Mouse (Mus musculus) limb, embryonic 11.5 days (tissue): Measurements from ENCODE around the gene Dop1b. TPM values are rescaled to one million over a fixed set of nuclear protein-coding genes. Genes with fewer than 3 reads are reported as not detected.
A peak's percentile ranks its signal among the peaks of the same experiment; 100 is the strongest.

ENCODE experiments used
- ATAC-seq: fragments of 200-750 bp; cut with Nextera tagmentation; 2 replicates; pipeline ENCODE4 v1.8.0; 2017; ENCODE audit warnings: low read depth; ENCODE audit not compliant: insufficient number of reproducible peaks, low FRiP score, low TSS enrichment
- DNase-seq: peaks from one replicate; pipeline ENCODE4 v3.0.0-alpha.2; 2015; ENCODE audit warnings: low spot score
- H3K27ac ChIP-seq: fragments of 300-500 bp; sonication (generic); replicated peaks from 2 replicates; pipeline ENCODE4 v1.5.1; 2014; ENCODE audit warnings: low read depth, mild to moderate bottlenecking, low read length
- H3K27me3 ChIP-seq: fragments of 300-500 bp; sonication (generic); 2 replicates; pipeline ENCODE4 v1.6.1; 2014; ENCODE audit warnings: mild to moderate bottlenecking, low read length, mixed read lengths; ENCODE audit not compliant: control insufficient read depth, insufficient read depth
- H3K36me3 ChIP-seq: fragments of 300-500 bp; sonication (generic); 2 replicates; pipeline ENCODE4 v1.6.1; 2014; ENCODE audit warnings: mild to moderate bottlenecking, low read length, moderate library complexity, mixed read lengths; ENCODE audit not compliant: control insufficient read depth, insufficient read depth
- H3K4me1 ChIP-seq: fragments of 300-500 bp; sonication (generic); 2 replicates; pipeline ENCODE4 v1.6.1; 2014; ENCODE audit warnings: low read length, mixed read lengths; ENCODE audit not compliant: control insufficient read depth, insufficient read depth
- H3K4me2 ChIP-seq: fragments of 300-500 bp; sonication (generic); 2 replicates; pipeline ENCODE4 v1.6.1; 2014; ENCODE audit warnings: low read depth, mild to moderate bottlenecking, moderate library complexity; ENCODE audit not compliant: severe bottlenecking
- H3K4me3 ChIP-seq: fragments of 300-500 bp; sonication (generic); 2 replicates; pipeline ENCODE4 v1.5.1; 2014; ENCODE audit warnings: low read depth, low read length
- H3K9ac ChIP-seq: fragments of 300-500 bp; sonication (generic); 2 replicates; pipeline ENCODE4 v1.6.1; 2014; ENCODE audit warnings: mild to moderate bottlenecking, low read length
- H3K9me3 ChIP-seq: fragments of 300-500 bp; sonication (generic); 2 replicates; pipeline ENCODE4 v1.6.1; 2016; ENCODE audit warnings: low read length; ENCODE audit not compliant: control insufficient read depth
- WGBS: fragments of 180-500 bp; shearing (Covaris S2); extraction: QIAGEN DNeasy Blood & Tissue Kit; methylation state at CpG from one replicate; pipeline ENCODE4 v1.1.7; 2014; 5-methylcytosine and 5-hydroxymethylcytosine counted together
- polyA plus RNA-seq: library from polyadenylated mRNA; unstranded; fragments of >200 nt; fragmentation: Nextera tagmentation; extraction: Ambion mirVana; gene quantifications from 2 replicates; pipeline ENCODE4 v1.2.1, GENCODE M21; 2014

Gene Dop1b
- polyA plus RNA-seq, 1 experiment from 2014 or later = 7.2 TPM

DNA sequence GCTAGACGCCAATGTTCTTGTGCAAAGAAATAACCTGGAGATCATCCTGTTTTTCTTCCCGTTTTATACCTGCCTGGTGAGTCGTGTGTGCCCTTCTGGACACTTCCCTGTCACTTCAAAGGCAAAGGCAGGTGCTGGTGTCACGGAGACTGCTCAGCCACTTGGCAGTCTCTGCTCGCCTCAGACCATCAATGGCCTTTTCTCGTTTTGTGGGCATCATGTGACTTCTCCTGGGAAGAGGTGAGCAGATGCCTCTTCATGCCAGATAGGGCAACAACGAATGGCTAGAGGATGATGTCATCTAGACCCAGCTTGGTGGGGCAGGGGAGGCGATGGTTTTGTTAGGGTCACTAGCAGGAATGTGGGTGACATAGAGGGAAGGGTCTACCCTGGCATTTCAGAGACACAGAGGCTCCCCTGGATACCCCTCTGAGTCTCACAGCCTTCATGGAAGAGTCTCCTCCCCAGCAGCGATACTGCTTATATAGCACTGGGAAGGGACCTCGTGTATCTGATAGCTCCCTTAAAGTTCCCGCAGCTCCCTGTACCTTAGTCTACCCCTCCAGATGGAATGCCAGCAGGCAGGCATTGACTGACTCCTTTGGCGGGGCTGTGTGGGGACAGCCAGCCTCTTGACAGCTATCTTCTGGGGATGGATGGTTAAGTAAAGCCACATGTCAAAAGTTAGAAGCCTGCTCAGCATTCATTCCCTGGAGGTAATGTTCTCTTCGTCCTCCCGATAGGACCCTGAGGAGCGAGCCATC, 37.6 kb downstream of the Dop1b start:
- no peaks in the 10 kb centered on the region for H3K9me3 ChIP-seq
- DNase-seq = no peak
- no peak overlapping the region for H3K27ac ChIP-seq
- no peaks in the 10 kb centered on the region for H3K4me1 ChIP-seq
- H3K4me2 ChIP-seq = no peak overlapping the region
- no peak for ATAC-seq
- WGBS = 77% methylated on average over 15 of the region's 15 CpGs
- no peaks in the 10 kb centered on the region for H3K27me3 ChIP-seq
- H3K4me3 ChIP-seq = no peak overlapping the region
- H3K36me3 ChIP-seq = peaks cover 2% of the 10 kb centered on the region; the same call in 1 of the 2 replicates
- no peak overlapping the region for H3K9ac ChIP-seq

DNA sequence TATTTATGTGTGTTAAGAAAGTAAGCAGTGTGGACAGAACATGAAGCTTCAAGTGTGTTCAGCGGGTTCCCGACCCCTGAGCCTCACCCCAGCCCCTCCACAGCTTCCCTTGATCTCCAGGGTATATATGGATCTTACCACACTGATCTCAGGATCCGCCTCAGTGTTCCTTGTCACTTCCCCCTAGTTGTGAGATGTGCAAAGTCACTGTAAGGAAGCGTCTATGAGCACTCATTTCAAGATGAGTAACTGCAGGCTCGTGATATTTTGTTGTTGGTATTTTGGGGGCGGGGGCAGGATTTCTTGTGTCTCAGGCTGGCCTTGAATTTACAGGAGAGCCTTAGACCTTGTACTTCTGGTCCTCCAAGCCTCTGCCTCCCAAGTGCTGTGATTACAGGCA, 38.8 kb downstream of the Dop1b start:
- ATAC-seq = no peak
- no peak overlapping the region for H3K27ac ChIP-seq
- no peaks in the 10 kb centered on the region for H3K9me3 ChIP-seq
- H3K27me3 ChIP-seq = no peaks in the 10 kb centered on the region
- H3K9ac ChIP-seq = no peak overlapping the region
- H3K4me1 ChIP-seq = no peaks in the 10 kb centered on the region
- H3K4me3 ChIP-seq = no peak overlapping the region
- 90% methylated on average over 6 of the region's 6 CpGs for WGBS
- no peak overlapping the region for H3K4me2 ChIP-seq
- peaks cover 2% of the 10 kb centered on the region; the same call in 1 of the 2 replicates for H3K36me3 ChIP-seq
- DNase-seq = no peak

DNA sequence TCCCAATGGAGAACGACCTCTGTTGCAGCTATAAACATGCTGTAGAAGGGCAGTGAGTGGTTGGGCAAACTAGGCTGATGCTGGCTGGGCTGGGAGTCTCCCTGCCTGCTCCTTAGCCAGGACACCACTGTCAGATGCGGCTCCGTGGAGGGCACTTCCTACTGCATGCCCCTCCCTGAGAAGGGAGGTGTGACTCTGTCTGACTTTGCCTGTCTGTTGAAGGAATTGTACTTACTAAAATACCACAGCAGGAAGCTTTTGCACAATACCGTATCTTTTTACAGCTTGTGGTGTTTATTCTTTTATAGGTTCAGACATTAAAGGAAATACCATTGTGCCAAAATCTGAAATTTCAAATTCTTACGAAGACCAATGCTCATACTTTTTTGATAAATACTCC, 40.1 kb downstream of the Dop1b start:
- no peaks in the 10 kb centered on the region for H3K27me3 ChIP-seq
- ATAC-seq (no peak), DNase-seq (no peak)
- no peaks in the 10 kb centered on the region for H3K4me1 ChIP-seq
- no peaks in the 10 kb centered on the region for H3K9me3 ChIP-seq
- peaks cover 2% of the 10 kb centered on the region; the same call in 1 of the 2 replicates for H3K36me3 ChIP-seq
- H3K4me2 ChIP-seq = no peak overlapping the region
- H3K9ac ChIP-seq = no peak overlapping the region
- H3K27ac ChIP-seq = no peak overlapping the region
- no peak overlapping the region for H3K4me3 ChIP-seq
- WGBS = 47% methylated on average over 5 of the region's 5 CpGs

DNA sequence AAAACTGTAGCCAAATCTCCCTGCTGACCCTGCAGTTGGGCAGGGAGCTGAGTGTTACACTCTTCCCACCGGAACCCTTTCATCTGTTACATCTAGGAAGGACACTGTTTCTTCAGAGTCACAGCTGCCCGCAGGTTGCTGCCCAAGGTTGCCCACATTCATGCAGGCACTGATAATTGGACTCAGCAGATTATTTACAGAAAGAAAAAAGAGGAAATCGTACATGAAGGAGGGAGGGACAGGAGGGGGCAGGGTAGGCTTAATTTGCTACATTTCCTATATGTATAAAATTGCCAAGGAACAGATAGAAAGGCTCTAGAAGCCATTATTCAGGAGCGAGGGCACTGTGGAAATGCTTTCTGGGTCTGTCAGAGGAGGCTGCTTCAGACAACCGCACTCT, 44.9 kb downstream of the Dop1b start:
- ATAC-seq = no peak
- H3K27me3 ChIP-seq = no peaks in the 10 kb centered on the region
- H3K36me3 ChIP-seq = 0 out of 2 replicates have a peak, but pooled peaks cover 4% of the 10 kb centered on the region
- no peaks in the 10 kb centered on the region for H3K4me1 ChIP-seq
- no peak overlapping the region for H3K9ac ChIP-seq
- DNase-seq = no peak
- no peak overlapping the region for H3K4me3 ChIP-seq
- WGBS = 88% methylated on average over 5 of the region's 5 CpGs
- no peak overlapping the region for H3K27ac ChIP-seq
- H3K4me2 ChIP-seq = no peak overlapping the region
- no peaks in the 10 kb centered on the region for H3K9me3 ChIP-seq

DNA sequence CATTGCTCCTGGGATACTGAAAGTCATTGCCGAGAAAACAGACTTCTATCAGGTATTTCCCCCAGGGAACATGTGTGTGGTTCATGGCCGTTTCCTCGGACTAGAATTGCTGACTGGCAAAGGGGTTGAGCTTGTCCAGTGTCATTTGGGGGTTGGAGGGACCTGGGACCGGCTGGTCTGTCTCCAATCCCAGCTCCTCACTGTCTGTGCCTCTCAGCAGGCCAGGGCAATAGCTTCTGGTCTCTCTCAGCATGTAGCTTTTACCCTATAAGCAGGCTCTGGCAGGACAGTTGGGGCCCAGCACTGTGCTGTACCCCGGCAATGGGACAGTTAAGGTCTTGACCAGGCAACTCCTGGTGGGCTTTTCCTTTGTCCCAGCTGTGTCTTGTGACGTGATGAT, 51.7 kb downstream of the Dop1b start:
- DNase-seq = no peak
- no peak overlapping the region for H3K4me2 ChIP-seq
- H3K27ac ChIP-seq = no peak overlapping the region
- H3K9me3 ChIP-seq = no peaks in the 10 kb centered on the region
- no peak for ATAC-seq
- H3K27me3 ChIP-seq = no peaks in the 10 kb centered on the region
- no peaks in the 10 kb centered on the region for H3K4me1 ChIP-seq
- no peak overlapping the region for H3K9ac ChIP-seq
- no peak overlapping the region for H3K4me3 ChIP-seq
- H3K36me3 ChIP-seq = 0 out of 2 replicates have a peak, but pooled peaks cover 2% of the 10 kb centered on the region
- WGBS = 70% methylated on average over 6 of the region's 6 CpGs

DNA sequence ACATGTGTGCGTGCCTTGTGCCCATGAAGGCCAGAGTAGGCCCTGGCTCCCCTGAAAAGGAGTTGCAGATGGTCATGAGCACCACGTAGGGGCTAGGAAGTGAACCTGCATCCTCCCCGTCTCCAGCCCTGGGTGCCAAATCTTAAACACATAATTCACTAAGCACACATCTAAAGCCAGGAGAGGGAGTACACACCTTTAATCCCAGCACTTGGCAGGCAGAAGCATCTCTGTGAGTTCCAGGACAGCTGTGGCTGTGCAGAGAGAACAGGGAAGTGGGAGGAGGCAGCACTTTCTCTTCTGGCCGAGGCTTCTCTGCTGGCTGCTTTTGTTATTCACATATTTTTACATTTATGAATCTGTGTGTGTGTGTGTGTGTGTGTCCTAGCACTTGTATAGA, 52.9 kb downstream of the Dop1b start:
- H3K27ac ChIP-seq = no peak overlapping the region
- no peak overlapping the region for H3K4me2 ChIP-seq
- 0 out of 2 replicates have a peak, but pooled peaks cover 2% of the 10 kb centered on the region for H3K36me3 ChIP-seq
- DNase-seq (no peak), ATAC-seq (no peak)
- 69% methylated on average over 4 of the region's 4 CpGs for WGBS
- H3K9me3 ChIP-seq = no peaks in the 10 kb centered on the region
- no peak overlapping the region for H3K4me3 ChIP-seq
- H3K27me3 ChIP-seq = no peaks in the 10 kb centered on the region
- H3K9ac ChIP-seq = no peak overlapping the region
- no peaks in the 10 kb centered on the region for H3K4me1 ChIP-seq

DNA sequence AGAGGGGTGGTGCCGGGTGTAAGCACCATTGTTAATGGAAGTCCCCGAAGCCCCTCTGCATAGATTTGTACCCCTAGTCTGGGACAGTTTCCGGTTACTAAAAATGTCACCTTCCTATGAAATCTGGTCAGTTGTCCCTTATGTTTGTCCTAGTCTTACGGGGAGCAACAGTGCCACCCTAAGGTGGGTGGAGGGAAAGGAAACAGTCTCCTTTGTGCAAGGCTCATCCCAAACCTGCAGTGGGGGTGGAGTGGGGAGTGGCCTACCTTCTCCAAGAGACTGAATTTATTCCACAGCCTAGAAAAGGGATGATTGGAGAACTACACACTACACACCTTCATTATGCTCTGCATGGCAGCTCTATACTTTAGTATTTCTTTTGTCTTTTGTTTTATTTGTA, 55.3 kb downstream of the Dop1b start:
- DNase-seq (peak; percentile 44), ATAC-seq (no peak)
- H3K4me1 ChIP-seq = 0 out of 2 replicates have a peak, but pooled peaks cover 3% of the 10 kb centered on the region
- no peak overlapping the region for H3K4me3 ChIP-seq
- no peaks in the 10 kb centered on the region for H3K9me3 ChIP-seq
- 0 out of 2 replicates have a peak, but pooled peaks cover 2% of the 10 kb centered on the region for H3K36me3 ChIP-seq
- H3K27ac ChIP-seq = no peak overlapping the region
- 54% methylated on average over 4 of the region's 4 CpGs for WGBS
- no peak overlapping the region for H3K9ac ChIP-seq
- H3K4me2 ChIP-seq = no peak overlapping the region
- H3K27me3 ChIP-seq = no peaks in the 10 kb centered on the region

DNA sequence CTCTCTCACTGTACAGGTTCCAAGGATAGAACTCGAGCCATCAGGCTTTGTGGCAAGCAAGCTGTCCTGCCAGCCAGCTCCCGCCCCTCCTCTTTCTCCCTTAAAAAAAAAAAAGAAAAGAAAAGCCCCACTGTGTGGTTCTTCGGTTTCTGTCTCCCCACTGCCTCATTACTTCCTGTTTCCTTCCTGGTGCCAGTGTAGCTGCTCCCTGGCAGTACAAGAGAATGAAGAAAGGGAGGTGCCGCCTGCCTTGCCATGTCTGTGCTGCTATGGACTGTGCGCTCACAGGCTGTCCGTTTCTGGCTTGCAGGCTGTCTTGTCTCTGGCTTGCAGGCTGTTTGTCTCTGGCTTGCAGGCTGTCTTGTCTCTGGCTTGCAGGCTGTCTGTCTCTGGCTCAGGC, 55.8 kb downstream of the Dop1b start:
- Histone ChIP-seq H3K9me3 (no peaks in the 10 kb centered on the region), H3K4me2 (no peak overlapping the region), H3K4me1 (0 out of 2 replicates have a peak, but pooled peaks cover 3% of the 10 kb centered on the region), H3K27ac (no peak overlapping the region), H3K27me3 (no peaks in the 10 kb centered on the region), H3K4me3 (no peak overlapping the region), H3K36me3 (0 out of 2 replicates have a peak, but pooled peaks cover 2% of the 10 kb centered on the region), H3K9ac (no peak overlapping the region)
- DNase-seq (no peak), ATAC-seq (no peak)
- 74% methylated on average over 6 of the region's 6 CpGs for WGBS
